Comparison of ENCODE assay signal across 9 mouse cellular contexts in genomic region chr15:101175131-101175460, GRCm38 (mm10). TPM values are rescaled to one million over a fixed set of nuclear protein-coding genes. Genes with fewer than 3 reads are reported as not detected.
DNase-seq lines count a peak whose midpoint lies in the region; ATAC-seq and TF ChIP-seq lines count a peak whose summit lies in the region.
"Had no signal": no experiment of that assay in that cellular context is flagged by ENCODE, and none has a peak within 500 bp of the region (broad histone marks: within the 10 kb centered on the region; RNA-seq: fewer than 3 reads in every experiment).

No protein-coding gene starts in this region.

- H3K27ac ChIP-seq in gastrocnemius, adult 2 months: peak overlapping the region; percentile 98
- no peak overlapping the region for H3K27ac ChIP-seq in spleen, adult 2 months (ENCODE audit: insufficient read depth, low read length)
- H3K27ac ChIP-seq in limb, embryonic 15.5 days: peak overlapping the region; percentile 17; the same call in 1 of the 2 replicates
- peak overlapping the region; percentile 81 for H3K27ac ChIP-seq in stomach, embryonic 15.5 days

- no peaks in the 10 kb centered on the region for H3K9me3 ChIP-seq in limb, embryonic 15.5 days
- no peaks in the 10 kb centered on the region for H3K9me3 ChIP-seq in stomach, embryonic 15.5 days

- intact Hi-C loops in gastrocnemius, adult 2 months (cut with DNase I): no loop called here
- intact Hi-C loops in gastrocnemius, postnatal 14 days (cut with DNase I; ENCODE audit: low total_unique reads): no loop called here
- intact Hi-C loops in left cerebral cortex, postnatal 4 days (cut with DNase I): no loop called here

- peak; percentile 41 for DNase-seq in gastrocnemius, adult 2 months
- DNase-seq in gastrocnemius, postnatal 14 days: no peak
- DNase-seq in spleen, adult 2 months (ENCODE audit: low read depth in 1 of 2, low spot score in 2 of 2): no peak
- DNase-seq in spleen, adult 12 weeks (ENCODE audit: low spot score): no peak
- DNase-seq in thymus, adult 18-20 months: no peak
- DNase-seq in left cerebral cortex, postnatal 4 days: no peak

- TF ChIP-seq CTCF in gastrocnemius, adult 2 months (IDR thresholded peaks at IDR 0.05): no peak
- TF ChIP-seq CTCF in spleen, adult 2 months (IDR thresholded peaks at IDR 0.05; ENCODE audit: extremely low read depth, insufficient read depth, insufficient read length, insufficient replicate concordance): no peak

- no peak for ATAC-seq in limb, embryonic 15.5 days (ENCODE audit: insufficient number of reproducible peaks, low FRiP score, low TSS enrichment, low read depth)
- ATAC-seq in stomach, embryonic 15.5 days (ENCODE audit: insufficient read depth, low FRiP score, low read depth): no peak

- no peaks in the 10 kb centered on the region for H3K36me3 ChIP-seq in spleen, adult 2 months (ENCODE audit: control insufficient read depth, insufficient read depth, low read length)
- no peaks in the 10 kb centered on the region for H3K36me3 ChIP-seq in limb, embryonic 15.5 days
- H3K36me3 ChIP-seq in stomach, embryonic 15.5 days: no peaks in the 10 kb centered on the region

- H3K27me3 ChIP-seq in spleen, adult 2 months (ENCODE audit: control insufficient read depth, insufficient read depth, low read length): no peaks in the 10 kb centered on the region
- no peaks in the 10 kb centered on the region for H3K27me3 ChIP-seq in limb, embryonic 15.5 days
- no peaks in the 10 kb centered on the region for H3K27me3 ChIP-seq in stomach, embryonic 15.5 days (replicated peaks)

- no peak for TF ChIP-seq POLR2A in spleen, adult 2 months (IDR thresholded peaks at IDR 0.05; ENCODE audit: low read depth, low read length)

- H3K4me1 ChIP-seq in spleen, adult 2 months (ENCODE audit: control insufficient read depth, insufficient read depth, insufficient read length): peaks cover 4% of the 10 kb centered on the region; the same call in 1 of the 2 replicates
- peaks cover 55% of the 10 kb centered on the region for H3K4me1 ChIP-seq in limb, embryonic 15.5 days
- peaks cover 45% of the 10 kb centered on the region for H3K4me1 ChIP-seq in stomach, embryonic 15.5 days

- peak overlapping the region; percentile 89 for H3K9ac ChIP-seq in limb, embryonic 15.5 days
- 0 out of 2 replicates have a peak overlapping the region, but pooled peaks have one; percentile 85 for H3K9ac ChIP-seq in stomach, embryonic 15.5 days

- peak overlapping the region; percentile 78 for H3K4me2 ChIP-seq in limb, embryonic 15.5 days
- H3K4me2 ChIP-seq in stomach, embryonic 15.5 days: peak overlapping the region; percentile 83

- H3K4me3 ChIP-seq in gastrocnemius, adult 2 months: peak overlapping the region; percentile 91
- peak overlapping the region; percentile 64; the same call in 1 of the 2 replicates for H3K4me3 ChIP-seq in spleen, adult 2 months (ENCODE audit: extremely low read depth, insufficient read depth, insufficient read length)
- peak overlapping the region; percentile 84 for H3K4me3 ChIP-seq in limb, embryonic 15.5 days
- peak overlapping the region; percentile 83 for H3K4me3 ChIP-seq in stomach, embryonic 15.5 days (replicated peaks)

- 31% methylated on average over 5 of the region's 5 CpGs for WGBS in spleen, adult 2 months
- 3% methylated on average over 5 of the region's 5 CpGs for WGBS in limb, embryonic 15.5 days
- 9% methylated on average over 5 of the region's 5 CpGs for WGBS in stomach, embryonic 15.5 days

RNA-seq across cellular contexts. Expression of gene Acvr1b, which starts 1.2 kb away (rescaled TPM):
- 10 to 100 TPM; 26.9 to 30.8 TPM for total RNA-seq in gastrocnemius, adult 2 months (2021)
- 10 to 100 TPM; 21.8 to 29.9 TPM for total RNA-seq in gastrocnemius, postnatal 14 days (2021)
- 17.9 and 20.2 TPM in 2 replicates for polyA plus RNA-seq in spleen, adult 2 months (2012; rRNA removed)
- polyA plus RNA-seq in limb, embryonic 15.5 days (2015; fragmentation: Nextera tagmentation; extraction: Ambion mirVana): 8.4 and 10.9 TPM in 2 replicates
- polyA plus RNA-seq in stomach, embryonic 15.5 days (2015; fragmentation: Nextera tagmentation; extraction: Ambion mirVana): 8.9 and 9.9 TPM in 2 replicates
- total RNA-seq in left cerebral cortex, postnatal 4 days (2021): 10 to 100 TPM; 96.1 to 98.6 TPM

RNA-seq across cellular contexts. Expression of gene Acvrl1, which starts 46.8 kb away (rescaled TPM):
- 10 to 100 TPM; 10.2 to 14.5 TPM for total RNA-seq in gastrocnemius, adult 2 months (2021)
- 10 to 100 TPM; 12.9 to 15.0 TPM for total RNA-seq in gastrocnemius, postnatal 14 days (2021)
- 27.8 and 28.9 TPM in 2 replicates for polyA plus RNA-seq in spleen, adult 2 months (2012; rRNA removed)
- 16.3 and 17.7 TPM in 2 replicates for polyA plus RNA-seq in limb, embryonic 15.5 days (2015; fragmentation: Nextera tagmentation; extraction: Ambion mirVana)
- 27.0 and 28.4 TPM in 2 replicates for polyA plus RNA-seq in stomach, embryonic 15.5 days (2015; fragmentation: Nextera tagmentation; extraction: Ambion mirVana)
- 1 to 10 TPM; 8.4 to 9.7 TPM for total RNA-seq in left cerebral cortex, postnatal 4 days (2021)

RNA-seq across cellular contexts. Expression of gene Grasp, which starts 48.9 kb away (rescaled TPM):
- 1 to 10 TPM; 5.8 to 5.9 TPM for total RNA-seq in gastrocnemius, adult 2 months (2021)
- total RNA-seq in gastrocnemius, postnatal 14 days (2021): 1 to 10 TPM; 8.3 to 9.4 TPM
- 5.6 and 6.5 TPM in 2 replicates for polyA plus RNA-seq in spleen, adult 2 months (2012; rRNA removed)
- polyA plus RNA-seq in limb, embryonic 15.5 days (2015; fragmentation: Nextera tagmentation; extraction: Ambion mirVana): 5.3 and 7.2 TPM in 2 replicates
- 6.0 and 7.3 TPM in 2 replicates for polyA plus RNA-seq in stomach, embryonic 15.5 days (2015; fragmentation: Nextera tagmentation; extraction: Ambion mirVana)
- total RNA-seq in left cerebral cortex, postnatal 4 days (2021): 10 to 100 TPM; 12.3 to 13.5 TPM

RNA-seq across cellular contexts. Expression of gene Ankrd33, which starts 59.5 kb away (rescaled TPM):
- not detected for total RNA-seq in gastrocnemius, adult 2 months (2021)
- not detected for total RNA-seq in gastrocnemius, postnatal 14 days (2021)
- not detected in 2 replicates for polyA plus RNA-seq in spleen, adult 2 months (2012; rRNA removed)
- not detected in 2 replicates for polyA plus RNA-seq in limb, embryonic 15.5 days (2015; fragmentation: Nextera tagmentation; extraction: Ambion mirVana)
- polyA plus RNA-seq in stomach, embryonic 15.5 days (2015; fragmentation: Nextera tagmentation; extraction: Ambion mirVana): not detected in 2 replicates
- not detected for total RNA-seq in left cerebral cortex, postnatal 4 days (2021)
- polyA plus RNA-seq: large intestine, adult 2 months had no signal
